Mouse (Mus musculus) ES-E14 (cell line): Measurements from ENCODE around the gene Padi2. TPM values are rescaled to one million over a fixed set of nuclear protein-coding genes. Genes with fewer than 3 reads are reported as not detected.

Source experiments
- DNase-seq: peaks from one replicate; pipeline ENCODE4 v3.0.0-alpha.2; 2013; ENCODE audit warnings: low read depth, low spot score
- H3K27ac ChIP-seq: 2 replicates; pipeline ENCODE4 v1.5.1; 2012; ENCODE audit warnings: low read depth, mild to moderate bottlenecking, low read length, moderate library complexity, mixed read lengths; ENCODE audit not compliant: poor library complexity, insufficient read depth, severe bottlenecking
- H3K36me3 ChIP-seq: 2 replicates; pipeline ENCODE4 v1.6.1; 2012; ENCODE audit warnings: mild to moderate bottlenecking, low read length, moderate library complexity, mixed read lengths; ENCODE audit not compliant: control insufficient read depth, poor library complexity, insufficient read depth, severe bottlenecking
- H3K4me1 ChIP-seq, 2 experiments: fragments of 150-350 bp in 1 of 2; sonication (generic) in 1 of 2; 2 replicates each; pipeline ENCODE4 v1.6.1; 2012; ENCODE audit warnings: low read length in 2 of 2, mild to moderate bottlenecking in 1 of 2, mixed read lengths in 1 of 2; ENCODE audit not compliant: control insufficient read depth in 2 of 2, insufficient read depth in 2 of 2, poor library complexity in 1 of 2
- H3K4me3 ChIP-seq, 2 experiments: fragments of 150-350 bp in 1 of 2; sonication (generic) in 1 of 2; 2 replicates each; pipeline ENCODE4 v1.5.1; 2012; ENCODE audit warnings: low read length in 2 of 2, low read depth in 1 of 2, mild to moderate bottlenecking in 1 of 2, mixed read lengths in 1 of 2; ENCODE audit not compliant: insufficient read depth in 1 of 2, poor library complexity in 1 of 2, severe bottlenecking in 1 of 2
- H3K9ac ChIP-seq: 2 replicates; pipeline ENCODE4 v1.6.1; 2012; ENCODE audit warnings: low read depth, mild to moderate bottlenecking, low read length, mixed read lengths; ENCODE audit not compliant: poor library complexity, insufficient read depth, severe bottlenecking
- H3K9me3 ChIP-seq: fragments of 150-350 bp; sonication (generic); 2 replicates; pipeline ENCODE4 v1.6.1; 2012; ENCODE audit warnings: low read depth, mild to moderate bottlenecking, low read length; ENCODE audit not compliant: control insufficient read depth, insufficient read depth
- CHD2 ChIP-seq: IDR thresholded peaks from 2 replicates; pipeline ENCODE4 v1.6.1; 2014; ENCODE audit warnings: mild to moderate bottlenecking, low read depth, low read length, inconsistent platforms
- HCFC1 ChIP-seq: IDR thresholded peaks from 2 replicates; pipeline ENCODE4 v1.6.1; 2012; ENCODE audit warnings: low read length, inconsistent platforms, borderline replicate concordance; ENCODE audit not compliant: insufficient read depth
- MAFK ChIP-seq: IDR thresholded peaks from 2 replicates; pipeline ENCODE4 v1.6.1; 2014; ENCODE audit warnings: mild to moderate bottlenecking, low read depth, low read length, inconsistent platforms; ENCODE audit not compliant: insufficient read depth
- ZC3H11A ChIP-seq: IDR thresholded peaks from 2 replicates; pipeline ENCODE4 v1.6.1; 2012; ENCODE audit warnings: low read depth, mild to moderate bottlenecking, inconsistent platforms, low read length, borderline replicate concordance
- ZNF384 ChIP-seq: IDR thresholded peaks from 2 replicates; pipeline ENCODE4 v1.6.1; 2012; ENCODE audit warnings: low read depth, low read length, inconsistent platforms
- in situ Hi-C, 2 experiments: fragments of 600-800 bp; cut with MboI; formaldehyde crosslinking; loops; one replicate each; pipeline ENCODE4 v1.15.1; 2025; ENCODE audit warnings: low sequenced_read_pairs in 2 of 2, inconsistent platforms in 1 of 2; ENCODE audit not compliant: unreplicated experiment in 2 of 2
- total RNA-seq: library from RNA; depleted of rRNA; stranded (reverse); fragments of 300-350 nt; gene quantifications from 2 replicates; pipeline ENCODE4 v1.2.3, GENCODE M21; 2012

Padi2 gene
- total RNA-seq, 1 experiment, result 0.94 TPM

GRCm38 (mm10) chr4:140870876-140871275 lies 35.3 kb upstream of the Padi2 start:
- in situ Hi-C loops, result no loop called here
- H3K36me3 ChIP-seq, result no peaks in the 10 kb centered on the region
- H3K9ac ChIP-seq, result no peak overlapping the region
- no peak overlapping the region for H3K27ac ChIP-seq
- no peak overlapping the region for H3K4me3 ChIP-seq
- DNase-seq, result no peak
- no peaks in the 10 kb centered on the region for H3K9me3 ChIP-seq
- TF ChIP-seq ZNF384, result no peak
- H3K4me1 ChIP-seq, result peaks cover 0 to 19% of the 10 kb centered on the region in 2 experiments; a peak in 3 of 4 replicates

GRCm38 (mm10) chr4:140871376-140871775 lies 34.8 kb upstream of the Padi2 start:
- H3K4me3 ChIP-seq, result no peak overlapping the region
- in situ Hi-C loops, result no loop called here
- H3K9ac ChIP-seq, result no peak overlapping the region
- H3K27ac ChIP-seq, result no peak overlapping the region
- DNase-seq, result no peak
- TF ChIP-seq ZC3H11A (no peak), HCFC1 (no peak), ZNF384 (no peak), CHD2 (no peak), MAFK (no peak)
- no peaks in the 10 kb centered on the region for H3K36me3 ChIP-seq
- peaks cover 0 to 14% of the 10 kb centered on the region in 2 experiments; a peak in 3 of 4 replicates for H3K4me1 ChIP-seq
- no peaks in the 10 kb centered on the region for H3K9me3 ChIP-seq

- TF ChIP-seq MAFK (no peak), ZNF384 (no peak), CHD2 (no peak), HCFC1 (no peak), ZC3H11A (no peak)
Measured at GRCm38 (mm10) chr4:140871851-140872685, 34.1 kb upstream of the Padi2 start.

GRCm38 (mm10) chr4:140872686-140872992 lies 33.5 kb upstream of the Padi2 start:
- DNase-seq, result no peak
- Histone ChIP-seq H3K36me3 (no peaks in the 10 kb centered on the region), H3K9me3 (no peaks in the 10 kb centered on the region), H3K9ac (no peak overlapping the region), H3K4me1 (peaks cover 0 to 8% of the 10 kb centered on the region in 2 experiments; a peak in 2 of 4 replicates), H3K4me3 (no peak overlapping the region), H3K27ac (no peak overlapping the region)
- TF ChIP-seq HCFC1 (no peak), MAFK (no peak), ZNF384 (no peak), ZC3H11A (no peak), CHD2 (no peak)
- in situ Hi-C loops, result no loop called here

More at GRCm38 (mm10) chr4:140871851-140872685, 34.1 kb upstream of the Padi2 start:
- no peak for DNase-seq
- H3K27ac ChIP-seq, result no peak overlapping the region
- no peak overlapping the region for H3K9ac ChIP-seq
- H3K4me3 ChIP-seq, result no peak overlapping the region
- peaks cover 0 to 11% of the 10 kb centered on the region in 2 experiments; a peak in 3 of 4 replicates for H3K4me1 ChIP-seq
- H3K36me3 ChIP-seq, result no peaks in the 10 kb centered on the region
- in situ Hi-C loops, result no loop called here
- no peaks in the 10 kb centered on the region for H3K9me3 ChIP-seq
